Mouse (Mus musculus) frontal cortex, postnatal 36 days (tissue): ENCODE data around the gene Ly6g6d.
"Not testable (repeated sequence)": the region's sequence is repeated elsewhere in the genome, so short reads cannot be mapped to it uniquely, and the experiment has no call there.

Experiments
- DNase-seq, 2 experiments: peaks; one replicate each; pipeline ENCODE4 v3.0.0; 2022; ENCODE audit warnings: low spot score in 2 of 2

Ly6g6d gene

DNA sequence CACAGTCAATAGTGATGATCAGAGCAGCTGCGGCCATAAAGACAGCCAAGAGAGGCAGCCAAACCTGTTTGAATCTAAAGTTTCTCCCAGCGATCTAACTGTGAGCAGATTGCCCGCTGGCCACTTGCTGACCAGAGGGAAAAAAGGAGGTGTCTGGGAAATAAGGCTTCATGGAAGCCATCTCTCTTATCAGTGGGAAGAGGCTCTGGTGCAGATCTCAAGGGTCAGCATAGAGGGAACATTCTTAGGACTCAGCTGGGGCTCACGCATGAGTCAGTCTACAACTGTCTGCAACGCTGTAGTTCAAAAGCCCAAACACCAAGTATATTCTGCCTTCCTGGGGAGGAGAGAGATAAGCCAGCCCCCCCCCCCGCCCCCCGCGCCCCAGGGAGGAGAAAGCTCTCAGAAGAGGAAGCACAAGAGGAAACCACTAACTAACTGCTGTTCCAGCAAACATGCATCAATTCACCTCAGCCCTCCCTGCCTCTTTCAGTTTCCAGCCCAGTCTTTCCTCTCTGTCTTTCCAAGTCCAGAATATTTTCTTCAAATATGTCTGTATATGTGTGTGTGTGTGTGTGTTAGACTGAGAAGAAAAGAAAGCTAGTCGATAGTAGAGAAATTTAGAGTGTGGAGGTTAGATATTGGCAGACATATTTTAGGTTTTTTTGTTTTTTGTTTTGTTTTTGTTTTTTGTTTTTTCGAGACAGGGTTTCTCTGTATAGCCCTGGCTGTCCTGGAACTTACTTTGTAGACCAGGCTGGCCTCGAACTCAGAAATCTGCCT is 29.5 kb downstream of the Ly6g6d start:
- DNase-seq, result no peak

DNA sequence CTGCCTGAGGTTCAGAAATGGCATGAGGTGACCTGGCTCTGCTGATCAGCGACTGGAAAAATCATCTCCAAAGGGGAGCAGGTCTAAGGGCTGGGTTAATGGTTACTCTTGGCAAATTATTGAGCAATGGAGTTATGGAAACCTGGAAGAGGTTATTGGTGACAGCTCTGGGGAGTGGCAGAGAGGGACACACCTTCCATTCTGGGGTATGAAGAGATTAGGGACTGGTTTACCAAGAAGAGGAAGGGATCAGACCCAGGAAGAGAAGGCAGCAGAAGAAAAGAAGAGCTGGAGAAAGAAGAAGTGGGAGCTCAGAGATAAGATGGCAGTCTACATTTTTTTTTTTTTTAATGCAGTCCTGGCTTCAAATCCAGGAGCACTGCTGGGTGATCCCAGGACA is 30.2 kb downstream of the Ly6g6d start:
- no peak for DNase-seq

GRCm38 (mm10) chr17:35046681-35047455 is 31.0 kb downstream of the Ly6g6d start, which contains the start of gene Msh5:
Msh5 (minus strand) TSS chr17:35046745.
- DNase-seq, result peak; percentile 90 to 95

- DNase-seq, result no peak
These were observed 31.8 kb downstream of the Ly6g6d start for GRCm38 (mm10) chr17:35045807-35046680.

- DNase-seq, result no peak
These were observed 32.7 kb downstream of the Ly6g6d start for GRCm38 (mm10) chr17:35044904-35045806.

DNA sequence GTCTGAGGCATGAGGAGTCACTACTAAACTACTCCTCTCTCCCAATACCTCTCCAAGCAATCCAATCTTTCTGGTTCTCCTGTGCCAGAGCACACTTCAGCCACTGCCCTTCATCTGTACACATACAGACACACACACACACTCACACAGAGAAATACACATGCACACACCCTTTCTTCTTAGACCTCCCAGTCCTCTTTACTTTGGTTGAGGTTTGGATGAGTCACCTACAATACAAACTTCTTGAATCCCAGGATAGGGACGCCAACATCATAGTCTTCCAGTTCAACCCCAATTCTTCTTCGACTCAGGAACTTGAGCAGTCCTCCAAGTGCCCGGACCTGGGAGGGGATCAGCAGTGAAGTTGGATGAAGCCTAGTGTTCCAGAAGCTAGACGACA is 34.1 kb downstream of the Ly6g6d start:
- no peak for DNase-seq

DNA sequence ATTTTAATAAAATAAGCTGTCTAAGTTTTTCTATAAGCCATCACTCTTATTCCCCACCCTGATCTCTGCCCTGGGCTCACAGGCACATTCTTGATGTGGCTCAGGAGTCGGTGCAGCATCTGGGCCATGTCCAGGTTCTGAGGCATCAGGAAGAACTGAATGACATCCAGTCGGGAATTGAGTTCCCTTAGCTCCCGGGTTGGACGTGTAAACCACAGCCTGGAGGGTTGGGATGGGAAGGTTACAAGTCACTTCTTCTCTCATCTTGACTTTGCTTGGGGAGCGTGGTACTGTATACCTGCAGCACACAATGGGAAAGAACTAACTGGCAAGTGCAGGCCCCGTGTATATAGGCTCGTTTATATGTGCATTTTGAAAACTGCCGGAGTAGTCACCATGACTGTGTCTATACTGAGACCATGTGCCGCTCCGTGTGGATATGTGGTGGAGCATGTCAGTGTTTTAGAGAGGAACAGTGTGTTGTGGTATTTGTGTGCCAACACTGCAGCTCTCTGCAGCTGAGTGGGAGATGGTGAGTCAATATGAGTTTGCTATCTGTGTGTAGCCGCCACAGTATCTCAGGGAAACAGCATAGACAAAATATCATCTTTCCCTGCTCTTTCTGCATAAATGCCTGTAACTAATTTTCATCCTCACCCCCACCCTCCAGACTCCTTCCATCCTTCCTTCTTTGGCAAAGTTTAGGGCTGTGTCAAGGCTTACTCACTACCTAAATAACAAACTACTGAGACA is 38.6 kb downstream of the Ly6g6d start:
- no peak for DNase-seq

- DNase-seq, result no peak
These were observed 43.0 kb downstream of the Ly6g6d start for GRCm38 (mm10) chr17:35034896-35035295.

- DNase-seq, result not testable (repeated sequence)
These were observed 44.2 kb downstream of the Ly6g6d start for GRCm38 (mm10) chr17:35033703-35034102.

- DNase-seq, result no peak
These were observed 45.5 kb downstream of the Ly6g6d start for GRCm38 (mm10) chr17:35032323-35032870.

DNA sequence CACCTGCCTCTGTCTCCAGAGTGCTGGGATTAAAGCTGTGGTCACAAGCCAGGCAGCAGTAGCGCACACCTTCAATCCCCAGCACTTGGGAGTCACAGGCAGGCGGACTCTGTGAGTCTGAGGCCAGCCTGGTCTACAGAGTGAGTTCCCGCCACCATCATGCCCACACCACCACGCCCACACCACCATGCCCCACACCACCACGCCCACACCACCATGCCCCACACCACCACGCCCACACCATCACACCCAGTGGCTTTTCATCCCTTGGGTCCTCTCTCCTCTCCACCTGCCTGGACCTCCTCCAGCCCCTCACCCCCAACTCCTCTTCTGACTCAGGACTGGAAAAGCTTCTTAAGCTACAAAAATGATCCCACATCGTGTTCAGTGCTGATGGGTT is 46.0 kb downstream of the Ly6g6d start:
- no peak for DNase-seq

DNA sequence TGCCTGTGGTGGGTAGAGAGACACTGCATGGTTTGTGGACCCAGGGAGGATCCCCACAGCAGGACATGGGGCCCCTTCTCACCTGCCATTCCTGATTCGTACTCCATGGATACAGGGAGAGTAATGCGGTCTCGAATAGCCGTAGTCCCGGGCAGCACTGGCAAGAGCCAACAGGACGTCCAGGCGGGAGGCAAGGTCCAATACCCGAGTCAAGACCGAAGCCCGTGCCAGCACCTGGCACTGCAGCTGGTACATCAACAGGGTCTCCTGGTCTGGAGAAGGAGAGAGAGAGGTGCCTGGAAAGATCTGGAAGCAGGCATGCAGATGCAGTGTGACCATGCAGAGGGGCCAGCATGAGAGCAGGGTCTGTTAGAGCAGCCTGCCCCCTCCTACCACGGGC is 46.6 kb downstream of the Ly6g6d start:
- DNase-seq, result no peak

- no peak for DNase-seq
These were observed 48.0 kb downstream of the Ly6g6d start for GRCm38 (mm10) chr17:35029691-35030532.

GRCm38 (mm10) chr17:35028315-35028714 is 49.5 kb downstream of the Ly6g6d start:
- DNase-seq, result no peak

DNA sequence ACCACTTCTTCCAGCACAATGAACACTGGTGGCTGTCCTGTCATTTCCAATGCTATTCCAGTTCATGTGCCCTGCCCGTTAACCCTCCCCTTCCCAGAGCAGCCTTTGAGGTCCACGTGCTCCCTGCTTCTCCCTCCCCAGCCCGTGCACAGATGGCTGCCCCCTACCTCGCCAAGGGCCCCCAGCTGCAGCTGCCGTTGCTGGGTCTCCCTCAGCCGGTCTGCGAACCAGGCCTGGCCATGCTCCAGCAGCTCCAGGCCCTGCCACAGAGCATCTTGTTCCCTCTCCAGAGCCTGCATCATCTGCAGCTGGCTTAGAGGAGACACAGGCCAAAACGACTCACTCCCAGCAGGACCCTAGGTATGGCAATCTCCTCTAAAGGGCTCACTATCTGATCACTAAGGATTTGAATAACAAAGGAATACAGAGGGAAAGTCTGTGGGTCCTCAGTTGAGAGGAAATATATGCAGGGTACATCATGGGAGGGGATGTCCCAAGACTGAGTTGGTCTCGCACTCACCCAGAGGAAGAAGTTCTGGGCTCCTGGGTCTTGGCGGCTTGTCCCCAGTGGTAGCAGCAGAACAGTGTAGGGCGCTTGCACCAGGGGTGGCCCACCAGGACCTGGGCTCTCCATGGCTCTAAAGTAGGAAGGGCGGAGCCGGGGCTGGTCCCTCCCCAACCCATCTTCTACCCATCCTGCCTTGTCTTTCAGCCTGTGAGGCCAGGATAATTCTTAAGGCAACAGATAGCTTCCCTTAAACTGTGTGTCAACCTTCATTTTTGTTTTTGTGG is 50.4 kb downstream of the Ly6g6d start, which contains the start of gene Sapcd1:
Gene Sapcd1, minus strand, starts transcription at position 740 of the 792 bp plus-strand sequence.
- DNase-seq, result no peak

DNA sequence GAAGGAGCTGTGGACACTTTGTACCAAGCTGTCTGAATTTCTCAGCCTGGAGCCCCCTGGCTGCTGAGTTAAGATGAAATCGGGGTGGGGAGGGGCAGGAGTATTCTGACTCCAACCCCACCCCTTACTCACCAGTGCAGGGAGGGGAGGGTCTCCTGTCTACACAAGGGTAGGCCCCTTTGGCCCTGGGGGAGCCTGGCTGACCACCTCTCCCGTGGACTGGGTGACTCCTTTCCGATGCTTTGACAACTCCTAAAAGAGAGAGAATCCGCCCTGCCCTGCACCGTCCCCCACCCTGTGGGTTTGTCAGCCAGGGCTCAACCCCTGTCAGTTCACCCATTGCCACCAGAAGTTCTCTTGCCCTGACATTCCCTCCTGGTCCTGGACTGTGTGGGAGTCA is 51.7 kb downstream of the Ly6g6d start:
- DNase-seq, result no peak

GRCm38 (mm10) chr17:35024691-35025488 is 53.0 kb downstream of the Ly6g6d start:
- DNase-seq, result no peak
